Mouse (Mus musculus) kidney, embryonic 15.5 days (tissue): ENCODE measurements around the gene Kcnj12. TPM values are rescaled to one million over a fixed set of nuclear protein-coding genes. Genes with fewer than 3 reads are reported as not detected.

ENCODE experiments used
- ATAC-seq: fragments of 200-750 bp; cut with Nextera tagmentation; replicated peaks from 2 replicates; pipeline ENCODE4 v1.8.0; 2017; ENCODE audit warnings: moderate TSS enrichment; ENCODE audit not compliant: low FRiP score
- H3K27ac ChIP-seq: fragments of 300-500 bp; sonication (generic); 2 replicates; pipeline ENCODE4 v1.5.1; 2015; ENCODE audit warnings: mild to moderate bottlenecking, inconsistent platforms
- H3K27me3 ChIP-seq: fragments of 300-500 bp; sonication (generic); 2 replicates; pipeline ENCODE4 v1.6.1; 2015; ENCODE audit warnings: inconsistent platforms
- H3K36me3 ChIP-seq: fragments of 300-500 bp; sonication (generic); 2 replicates; pipeline ENCODE4 v1.6.1; 2015; ENCODE audit warnings: inconsistent platforms
- H3K4me1 ChIP-seq: fragments of 300-500 bp; sonication (generic); 2 replicates; pipeline ENCODE4 v1.6.1; 2015; ENCODE audit warnings: inconsistent platforms
- H3K4me2 ChIP-seq: fragments of 300-500 bp; sonication (generic); 2 replicates; pipeline ENCODE4 v1.6.1; 2015; ENCODE audit warnings: moderate library complexity, mild to moderate bottlenecking, inconsistent platforms
- H3K4me3 ChIP-seq: fragments of 300-500 bp; sonication (generic); replicated peaks from 2 replicates; pipeline ENCODE4 v1.5.1; 2015; ENCODE audit warnings: mild to moderate bottlenecking, inconsistent platforms
- H3K9ac ChIP-seq: fragments of 300-500 bp; sonication (generic); 2 replicates; pipeline ENCODE4 v1.6.1; 2015; ENCODE audit warnings: mild to moderate bottlenecking, inconsistent platforms
- H3K9me3 ChIP-seq: fragments of 300-500 bp; sonication (generic); replicated peaks from 2 replicates; pipeline ENCODE4 v1.6.1; 2016; ENCODE audit warnings: inconsistent platforms
- WGBS: fragments of 180-500 bp; shearing (Covaris S2); methylation state at CpG from one replicate; pipeline ENCODE4 v1.1.7; 2015; ENCODE audit warnings: mixed read lengths; 5-methylcytosine and 5-hydroxymethylcytosine counted together
- polyA plus RNA-seq: library from polyadenylated mRNA; unstranded; fragments of >200 nt; fragmentation: Nextera tagmentation; extraction: Ambion mirVana; gene quantifications from 2 replicates; pipeline ENCODE4 v1.2.1, GENCODE M21; 2015

Gene Kcnj12
- polyA plus RNA-seq, 1 experiment from 2014 or later, result 0.45 TPM

- Histone ChIP-seq H3K27ac (no peak overlapping the region), H3K4me1 (peaks cover 5% of the 10 kb centered on the region), H3K9me3 (no peaks in the 10 kb centered on the region), H3K4me2 (no peak overlapping the region), H3K9ac (no peak overlapping the region), H3K36me3 (no peaks in the 10 kb centered on the region), H3K4me3 (no peak overlapping the region), H3K27me3 (no peaks in the 10 kb centered on the region)
- 40% methylated on average over 4 of the region's 4 CpGs for WGBS
- no peak for ATAC-seq
These were observed 18.3 kb upstream of the Kcnj12 start for GRCm38 (mm10) chr11:61004046-61004445.

DNA sequence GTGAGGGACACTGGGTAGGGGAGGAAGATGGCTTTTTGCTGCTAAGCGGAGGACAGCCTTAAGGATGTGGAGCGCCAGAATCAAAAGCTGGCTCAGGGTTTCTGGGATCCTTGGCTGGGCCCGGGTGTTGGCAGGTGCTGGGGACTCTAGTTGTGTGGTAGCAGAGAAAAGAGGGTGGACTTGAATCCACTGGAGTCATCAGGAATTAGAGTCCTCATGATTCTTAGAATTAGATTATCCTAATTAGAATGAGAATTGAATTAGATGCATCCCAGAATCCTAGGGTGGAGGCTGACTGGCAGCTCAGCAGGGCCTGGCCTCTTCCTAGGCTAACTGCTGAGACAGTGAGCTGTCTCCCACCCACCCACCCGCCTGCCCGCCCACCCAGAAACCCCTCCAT lies 17.6 kb upstream of the Kcnj12 start:
- no peak overlapping the region for H3K9ac ChIP-seq
- H3K4me2 ChIP-seq, result no peak overlapping the region
- H3K27ac ChIP-seq, result no peak overlapping the region
- 68% methylated on average over 5 of the region's 5 CpGs for WGBS
- peaks cover 5% of the 10 kb centered on the region for H3K4me1 ChIP-seq
- H3K27me3 ChIP-seq, result no peaks in the 10 kb centered on the region
- H3K4me3 ChIP-seq, result no peak overlapping the region
- no peaks in the 10 kb centered on the region for H3K36me3 ChIP-seq
- H3K9me3 ChIP-seq, result no peaks in the 10 kb centered on the region
- no peak for ATAC-seq

- no peak for ATAC-seq
- 21% methylated on average over 6 of the region's 6 CpGs for WGBS
- Histone ChIP-seq H3K27me3 (no peaks in the 10 kb centered on the region), H3K4me2 (no peak overlapping the region), H3K4me3 (no peak overlapping the region), H3K4me1 (peaks cover 5% of the 10 kb centered on the region), H3K9me3 (no peaks in the 10 kb centered on the region), H3K27ac (no peak overlapping the region), H3K36me3 (no peaks in the 10 kb centered on the region), H3K9ac (no peak overlapping the region)
These were observed 17.0 kb upstream of the Kcnj12 start for GRCm38 (mm10) chr11:61005345-61005744.

DNA sequence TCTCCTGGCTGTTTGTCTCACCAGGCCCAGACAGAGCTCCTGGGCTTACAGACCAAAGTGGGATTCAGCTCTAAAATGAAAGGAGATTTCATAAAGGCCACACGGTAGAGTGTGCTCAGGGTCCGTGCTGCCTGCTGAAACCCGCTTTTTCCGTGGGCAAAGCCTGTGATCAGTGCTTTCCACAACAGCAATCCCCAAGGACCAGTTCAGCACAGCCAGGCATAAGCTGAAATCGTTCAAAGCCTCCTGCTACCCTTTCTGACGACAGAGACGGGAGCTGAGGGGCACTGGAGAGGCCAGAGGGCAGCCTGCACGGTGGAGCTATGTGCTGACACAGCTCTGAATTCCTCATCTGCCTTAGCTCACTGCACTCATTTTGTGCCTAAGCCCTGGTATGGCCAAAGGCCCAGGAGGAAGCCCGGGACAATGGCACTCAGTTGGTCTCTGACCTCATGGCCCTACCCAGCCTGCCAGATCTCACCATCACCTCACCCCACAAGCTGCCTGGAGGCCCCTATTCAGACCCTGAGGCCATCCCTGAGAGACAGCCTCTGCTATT lies 10.5 kb upstream of the Kcnj12 start:
- ATAC-seq, result peak; percentile 43; the same call in 1 of the 2 replicates
- Histone ChIP-seq H3K4me1 (peaks cover 2% of the 10 kb centered on the region; the same call in 1 of the 2 replicates), H3K27ac (no peak overlapping the region), H3K36me3 (no peaks in the 10 kb centered on the region), H3K27me3 (no peaks in the 10 kb centered on the region), H3K4me3 (no peak overlapping the region), H3K4me2 (no peak overlapping the region), H3K9me3 (no peaks in the 10 kb centered on the region), H3K9ac (no peak overlapping the region)
- WGBS, result 34% methylated on average over 9 of the region's 9 CpGs

- H3K4me3 ChIP-seq, result no peak overlapping the region
- no peaks in the 10 kb centered on the region for H3K9me3 ChIP-seq
- no peak overlapping the region for H3K9ac ChIP-seq
- 32% methylated on average over 8 of the region's 8 CpGs for WGBS
- H3K36me3 ChIP-seq, result no peaks in the 10 kb centered on the region
- H3K27me3 ChIP-seq, result peaks cover 39% of the 10 kb centered on the region
- no peak overlapping the region for H3K27ac ChIP-seq
- no peak for ATAC-seq
- H3K4me1 ChIP-seq, result peaks cover 9% of the 10 kb centered on the region
- no peak overlapping the region for H3K4me2 ChIP-seq
These were observed 5.4 kb upstream of the Kcnj12 start for GRCm38 (mm10) chr11:61016866-61017398.

DNA sequence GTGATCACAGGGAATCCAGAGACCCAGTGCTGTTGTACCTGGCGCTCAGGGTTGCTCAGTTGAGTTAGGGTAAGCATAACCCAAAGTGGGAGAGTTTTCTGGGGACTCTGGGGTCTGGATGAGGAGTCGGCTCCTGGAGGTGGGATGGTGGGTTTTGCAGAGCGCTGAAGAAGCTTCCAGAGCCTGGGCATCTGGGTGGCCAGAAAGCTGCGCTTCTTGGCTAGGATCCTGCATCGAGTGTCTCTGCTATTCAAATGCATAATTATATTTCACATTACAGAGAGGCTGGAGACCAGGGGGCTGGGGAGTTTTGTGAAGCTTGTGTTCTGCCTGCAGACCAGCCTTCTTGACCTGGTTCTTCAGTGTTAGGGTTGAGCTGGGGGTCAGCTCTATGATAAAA lies 1.2 kb upstream of the Kcnj12 start:
- Histone ChIP-seq H3K9ac (no peak overlapping the region), H3K36me3 (no peaks in the 10 kb centered on the region), H3K9me3 (no peaks in the 10 kb centered on the region), H3K4me1 (peaks cover 23% of the 10 kb centered on the region), H3K27ac (no peak overlapping the region), H3K27me3 (peaks cover 80% of the 10 kb centered on the region), H3K4me2 (no peak overlapping the region), H3K4me3 (no peak overlapping the region)
- ATAC-seq, result no peak
- WGBS, result 76% methylated on average over 5 of the region's 5 CpGs

- H3K9ac ChIP-seq, result peak overlapping the region; percentile 19; the same call in 1 of the 2 replicates
- ATAC-seq, result no peak
These were observed 451 bp upstream of the Kcnj12 start for GRCm38 (mm10) chr11:61021676-61022549.

DNA sequence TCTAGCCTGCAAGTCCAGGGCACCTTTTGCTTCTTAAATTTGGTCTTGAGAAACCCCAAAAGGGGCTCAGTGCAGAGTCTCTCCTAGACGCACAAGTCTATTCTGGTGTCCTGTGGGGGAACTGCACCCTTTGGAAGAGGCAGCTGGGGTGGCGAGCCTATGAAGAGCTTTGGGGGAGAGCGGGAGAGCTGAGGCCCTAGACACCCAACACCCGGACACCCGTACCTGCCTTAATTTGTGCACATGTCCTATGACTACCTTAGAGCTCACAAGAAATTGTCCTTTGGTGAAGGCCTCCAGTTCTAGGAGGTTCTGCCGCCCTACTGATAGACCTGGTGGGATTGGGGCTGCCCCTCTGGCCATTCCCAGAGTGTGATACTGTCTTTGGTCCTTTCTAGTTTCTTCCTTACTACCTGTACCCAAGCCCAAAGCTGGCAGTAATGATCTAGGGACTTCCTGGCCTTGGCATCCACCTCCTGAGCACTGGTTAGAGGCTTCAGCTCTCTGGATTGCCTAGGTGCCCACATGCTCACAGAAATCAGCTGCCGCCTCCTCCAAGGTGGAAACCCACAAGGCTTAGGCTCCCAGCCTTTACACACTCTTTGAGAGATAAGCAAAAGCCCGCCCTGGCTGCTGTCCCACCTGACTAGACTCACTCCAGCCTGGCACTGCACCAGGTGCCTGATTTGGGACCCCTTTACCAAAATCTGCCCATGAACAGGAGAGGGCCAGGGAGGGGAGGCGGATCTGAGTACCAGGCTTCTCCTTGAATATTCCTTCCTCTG lies 1.2 kb downstream of the Kcnj12 start:
- Histone ChIP-seq H3K4me1 (peaks cover 26% of the 10 kb centered on the region), H3K4me2 (peak overlapping the region; percentile 98), H3K27ac (no peak overlapping the region), H3K4me3 (peak overlapping the region; percentile 59), H3K9ac (no peak overlapping the region), H3K9me3 (no peaks in the 10 kb centered on the region), H3K36me3 (no peaks in the 10 kb centered on the region), H3K27me3 (peaks cover 84% of the 10 kb centered on the region)
- WGBS, result 48% methylated on average over 9 of the region's 9 CpGs
- ATAC-seq, result no peak

More at GRCm38 (mm10) chr11:61021676-61022549, 451 bp upstream of the Kcnj12 start:
- peak overlapping the region; percentile 98 for H3K4me2 ChIP-seq
- peaks cover 21% of the 10 kb centered on the region for H3K4me1 ChIP-seq
- H3K27me3 ChIP-seq, result peaks cover 88% of the 10 kb centered on the region
- no peaks in the 10 kb centered on the region for H3K36me3 ChIP-seq
- H3K4me3 ChIP-seq, result peak overlapping the region; percentile 59
- 2% methylated on average over 67 of the region's 68 CpGs for WGBS
- H3K9me3 ChIP-seq, result no peaks in the 10 kb centered on the region
- no peak overlapping the region for H3K27ac ChIP-seq

DNA sequence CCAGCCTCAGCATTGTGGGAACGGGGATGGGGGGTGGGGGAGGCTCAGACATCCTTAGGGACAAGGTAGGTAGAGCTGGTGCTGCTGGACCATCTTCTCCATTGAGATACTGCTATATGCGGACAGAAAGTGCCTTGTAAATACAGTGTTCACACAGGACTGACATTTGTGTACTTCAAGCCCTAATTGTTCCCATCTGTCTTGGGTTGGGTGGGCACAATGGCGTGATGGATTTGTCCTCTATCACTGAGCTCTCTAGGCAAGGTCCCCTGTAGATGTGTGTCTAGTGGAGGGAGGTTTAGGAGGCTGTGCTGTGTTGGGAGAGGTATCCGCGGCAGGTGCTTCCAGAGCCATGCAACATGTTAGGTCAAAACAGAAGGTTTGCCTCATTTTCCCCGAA lies 2.0 kb downstream of the Kcnj12 start:
- Histone ChIP-seq H3K9ac (no peak overlapping the region), H3K4me1 (peaks cover 26% of the 10 kb centered on the region), H3K4me2 (no peak overlapping the region), H3K4me3 (no peak overlapping the region), H3K27ac (no peak overlapping the region), H3K36me3 (no peaks in the 10 kb centered on the region), H3K9me3 (no peaks in the 10 kb centered on the region), H3K27me3 (peaks cover 77% of the 10 kb centered on the region)
- 85% methylated on average over 6 of the region's 6 CpGs for WGBS
- no peak for ATAC-seq

- H3K4me3 ChIP-seq, result no peak overlapping the region
- no peak for ATAC-seq
- no peak overlapping the region for H3K27ac ChIP-seq
- H3K4me1 ChIP-seq, result peaks cover 26% of the 10 kb centered on the region
- peaks cover 71% of the 10 kb centered on the region for H3K27me3 ChIP-seq
- WGBS, result 62% methylated on average over 6 of the region's 6 CpGs
- H3K9ac ChIP-seq, result no peak overlapping the region
- H3K36me3 ChIP-seq, result no peaks in the 10 kb centered on the region
- no peaks in the 10 kb centered on the region for H3K9me3 ChIP-seq
- no peak overlapping the region for H3K4me2 ChIP-seq
These were observed 2.6 kb downstream of the Kcnj12 start for GRCm38 (mm10) chr11:61024996-61025395.

DNA sequence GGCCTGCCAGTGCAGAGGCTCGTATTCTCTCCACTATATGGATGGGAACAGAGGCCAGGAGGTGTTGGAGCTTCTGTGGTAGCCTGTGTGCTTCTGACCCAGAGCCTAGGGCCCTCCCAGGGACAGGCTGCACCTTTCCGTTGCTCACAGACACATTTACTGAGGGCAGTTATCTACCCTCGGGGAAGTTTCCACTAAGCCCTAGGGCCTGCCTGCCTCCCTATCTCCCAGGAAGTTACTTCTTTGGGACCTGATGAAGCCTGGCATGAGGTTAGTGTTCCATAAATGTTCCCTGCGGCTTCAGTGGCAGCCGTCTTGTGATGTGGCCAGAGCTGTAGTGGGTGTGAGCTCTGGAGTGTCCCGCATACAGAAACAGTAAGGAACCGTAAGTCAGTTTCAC lies 3.2 kb downstream of the Kcnj12 start:
- WGBS, result 72% methylated on average over 7 of the region's 7 CpGs
- no peaks in the 10 kb centered on the region for H3K36me3 ChIP-seq
- no peak overlapping the region for H3K9ac ChIP-seq
- H3K4me2 ChIP-seq, result no peak overlapping the region
- no peak overlapping the region for H3K27ac ChIP-seq
- no peak overlapping the region for H3K4me3 ChIP-seq
- no peak for ATAC-seq
- no peaks in the 10 kb centered on the region for H3K9me3 ChIP-seq
- peaks cover 65% of the 10 kb centered on the region for H3K27me3 ChIP-seq
- H3K4me1 ChIP-seq, result peaks cover 26% of the 10 kb centered on the region

GRCm38 (mm10) chr11:61026381-61026780 lies 4.0 kb downstream of the Kcnj12 start:
- Histone ChIP-seq H3K9me3 (no peaks in the 10 kb centered on the region), H3K4me2 (no peak overlapping the region), H3K4me3 (no peak overlapping the region), H3K36me3 (no peaks in the 10 kb centered on the region), H3K27ac (no peak overlapping the region), H3K27me3 (peaks cover 57% of the 10 kb centered on the region), H3K4me1 (peaks cover 26% of the 10 kb centered on the region), H3K9ac (no peak overlapping the region)
- no peak for ATAC-seq
- 89% methylated on average over 6 of the region's 6 CpGs for WGBS
